Mouse (Mus musculus) kidney, postnatal 25 days (tissue): ENCODE results near the gene Mindy1.

Experiments
- DNase-seq, 2 experiments: peaks; one replicate each; pipeline ENCODE4 v3.0.0; 2021; ENCODE audit warnings: mixed read lengths in 2 of 2

The Mindy1 gene

GRCm38 (mm10) chr3:95281216-95282126 is at the start of gene Mindy1, which contains the start of gene Prune1:
Gene Mindy1 (plus strand): TSS chr3:95281345.
Gene Prune1 (minus strand): TSS chr3:95282076.
- peak; percentile 99 for DNase-seq

DNA sequence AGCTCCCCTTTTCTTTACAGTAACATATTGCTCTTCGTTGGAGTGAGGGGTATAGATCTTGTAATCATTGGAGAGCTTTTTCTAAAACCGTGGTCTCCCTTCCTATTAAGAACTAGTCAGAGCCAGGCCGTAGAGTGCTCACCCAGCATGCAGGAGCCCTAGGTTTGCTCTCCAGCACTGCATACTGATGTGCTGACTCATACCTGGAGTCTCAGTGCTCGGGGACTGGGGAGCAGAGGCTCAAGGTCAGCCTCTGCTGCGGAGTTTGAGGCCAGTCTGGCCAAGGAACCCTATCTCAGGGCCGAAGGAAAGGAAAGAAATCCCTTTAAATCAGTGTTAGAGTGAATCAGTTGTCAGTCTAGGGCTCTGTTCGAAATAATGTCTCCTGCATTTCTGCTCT is 48.4 kb upstream of the Mindy1 start:
- DNase-seq: peak; percentile 60 to 84

DNA sequence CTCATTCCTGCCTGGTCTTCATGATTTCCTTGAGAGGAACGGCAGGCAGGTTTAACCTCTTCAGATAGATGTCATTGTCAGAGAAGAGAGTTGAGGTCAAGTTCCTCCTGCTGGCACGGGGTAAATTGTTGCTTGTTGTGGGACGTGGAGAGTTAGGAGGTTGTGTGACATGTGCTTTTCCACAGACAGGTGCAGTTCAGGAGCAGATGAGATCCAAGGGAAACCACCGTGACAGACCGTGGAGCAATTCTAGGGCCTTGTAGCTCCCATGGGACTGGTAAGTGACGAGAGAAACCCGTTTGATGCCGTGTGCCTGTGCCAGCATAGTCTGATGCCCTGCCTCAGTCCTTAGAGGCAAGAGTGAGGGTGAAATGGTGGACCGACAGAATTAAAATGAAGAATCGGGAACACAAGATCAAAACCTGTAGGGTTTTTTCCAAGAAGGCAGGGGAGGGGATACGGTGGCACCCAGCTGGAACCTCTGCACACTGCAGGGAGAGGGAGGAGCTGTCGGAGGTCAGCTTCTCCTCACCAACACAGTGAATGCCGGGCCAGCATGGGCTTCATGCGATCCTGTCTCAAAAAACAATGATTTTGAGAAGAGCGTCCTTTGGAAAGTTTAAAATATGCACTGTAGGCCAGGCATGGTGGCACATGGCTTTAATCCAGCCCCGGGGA is 47.7 kb upstream of the Mindy1 start:
- DNase-seq: peak; percentile 40 to 69

GRCm38 (mm10) chr3:95235386-95236301 is 45.5 kb upstream of the Mindy1 start:
- DNase-seq: peak in 1 of 2 experiments; percentile 58

- no peak for DNase-seq
Measured at GRCm38 (mm10) chr3:95237541-95238099, 43.5 kb upstream of the Mindy1 start.

GRCm38 (mm10) chr3:95239022-95239421 is 42.1 kb upstream of the Mindy1 start:
- no peak for DNase-seq

GRCm38 (mm10) chr3:95239971-95240370 is 41.2 kb upstream of the Mindy1 start:
- peak; percentile 29 to 41 for DNase-seq

GRCm38 (mm10) chr3:95240900-95241299 is 40.2 kb upstream of the Mindy1 start:
- peak in 1 of 2 experiments; percentile 57 for DNase-seq

DNA sequence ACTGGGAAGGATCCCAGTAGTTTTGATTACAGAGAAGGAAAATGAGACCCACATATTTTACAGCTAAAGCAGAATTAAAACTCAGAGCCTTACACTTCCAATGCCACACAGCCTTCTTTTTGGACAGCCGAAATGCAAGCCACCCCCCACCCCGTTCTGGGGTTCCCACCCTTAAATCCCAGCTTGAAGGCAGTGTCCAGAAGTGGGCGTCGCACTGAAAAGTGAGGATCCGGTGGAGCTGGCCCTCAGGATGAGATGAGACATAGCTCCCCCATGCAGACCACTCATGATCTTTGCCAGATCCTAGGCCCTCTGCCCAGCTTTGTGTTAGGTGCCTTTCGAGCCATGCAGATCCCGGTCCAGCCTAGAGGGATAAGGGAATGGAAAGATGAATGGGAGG is 39.6 kb upstream of the Mindy1 start, which contains the start of gene Gm128:
Gm128 (minus strand) TSS at position 101 of the 400 bp plus-strand sequence.
- DNase-seq: no peak

DNA sequence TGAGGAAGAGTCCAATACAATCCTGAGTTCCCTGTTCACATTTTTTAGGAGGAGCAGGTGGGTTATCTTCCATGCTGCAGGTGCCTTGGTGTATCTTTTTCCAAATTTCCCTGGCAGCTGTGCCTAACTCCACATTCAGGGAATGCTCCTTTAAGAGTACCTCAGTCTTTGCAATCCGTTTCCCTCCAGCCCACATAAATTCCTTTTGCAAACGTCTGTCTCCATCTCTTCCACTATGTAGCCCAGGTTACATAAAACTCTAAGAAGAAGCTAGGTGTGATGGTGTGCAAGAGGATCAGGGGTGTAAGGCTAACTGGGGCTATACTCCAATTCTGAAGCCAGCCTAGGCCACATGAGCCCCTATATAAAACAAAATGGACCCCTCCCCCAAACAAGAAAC is 38.1 kb upstream of the Mindy1 start:
- no peak for DNase-seq

DNA sequence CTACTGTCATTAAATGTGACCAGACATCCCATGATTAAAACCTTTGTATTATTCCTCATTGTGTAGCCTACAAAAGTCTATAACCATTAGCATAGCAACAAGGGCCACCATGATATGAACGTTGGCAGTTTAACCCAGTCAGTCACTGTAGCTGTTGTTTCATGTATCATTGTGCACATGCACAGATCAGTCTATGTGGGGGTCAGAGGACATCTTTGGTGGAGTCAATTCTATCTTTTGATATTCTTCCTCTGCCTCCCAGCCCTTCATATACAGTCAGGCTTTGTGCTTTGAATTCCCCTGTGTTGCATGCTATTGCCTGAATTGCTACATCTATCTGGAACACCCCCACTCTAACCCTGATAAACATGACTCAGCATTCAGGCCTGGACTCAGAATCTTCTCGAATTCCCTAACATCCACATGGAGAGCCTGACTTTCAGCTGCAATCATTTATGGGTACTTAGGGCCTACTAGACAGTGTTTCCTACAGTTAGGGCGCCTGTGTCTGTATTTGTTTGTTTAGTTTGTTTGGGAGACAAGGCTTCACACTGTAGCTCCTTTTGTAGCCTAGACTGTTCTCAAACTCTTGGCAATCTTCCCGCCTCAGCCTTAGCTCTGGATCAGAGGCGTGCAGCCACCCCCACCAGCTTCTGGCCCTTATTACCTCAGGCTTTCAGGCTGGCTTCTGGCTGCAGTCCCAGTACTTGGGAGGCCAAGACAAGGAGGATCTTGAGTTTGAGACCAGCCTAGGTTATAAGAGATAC is 34.5 kb upstream of the Mindy1 start:
- peak; percentile 58 to 71 for DNase-seq

- DNase-seq: no peak
Measured at GRCm38 (mm10) chr3:95247660-95248336, 33.3 kb upstream of the Mindy1 start.

GRCm38 (mm10) chr3:95250361-95250760 is 30.8 kb upstream of the Mindy1 start:
- no peak for DNase-seq

DNA sequence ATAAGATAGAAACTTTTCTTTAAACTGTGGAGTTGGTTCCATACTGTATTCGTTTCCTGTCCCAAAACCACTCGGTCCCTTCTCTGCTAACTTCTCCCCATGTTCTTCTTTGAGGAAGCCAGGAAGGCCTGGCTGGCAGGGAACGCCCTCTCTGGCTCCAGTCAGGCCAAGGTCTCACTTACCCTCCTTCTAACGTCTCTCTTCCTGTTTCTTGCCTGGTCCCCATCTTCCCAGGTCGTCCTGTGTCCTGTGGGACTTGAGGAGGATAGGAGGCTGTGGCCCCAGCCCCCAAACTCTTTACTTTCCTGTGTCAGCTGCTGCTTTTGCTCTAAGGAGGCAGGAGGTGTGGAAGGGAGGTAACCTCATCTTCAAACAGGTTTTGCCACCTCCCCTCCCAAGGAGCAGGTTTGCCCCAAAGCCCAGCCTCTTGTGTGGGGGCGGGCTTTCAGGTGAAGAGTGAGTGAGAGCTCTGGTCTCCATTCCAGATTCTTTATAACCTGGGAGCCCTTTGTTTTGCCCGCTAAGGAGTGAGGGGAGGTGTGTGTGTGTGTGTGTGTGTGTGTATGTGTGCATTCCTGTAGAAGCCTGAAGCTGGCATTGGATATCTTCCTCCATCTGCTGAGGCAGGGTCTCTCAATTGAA is 30.2 kb upstream of the Mindy1 start, which contains the start of gene Bnipl:
Bnipl (minus strand) TSS at position 411 of the 642 bp plus-strand sequence.
- no peak for DNase-seq

- peak; percentile 28 to 74 for DNase-seq
Measured at GRCm38 (mm10) chr3:95256931-95257330, 24.2 kb upstream of the Mindy1 start.

DNA sequence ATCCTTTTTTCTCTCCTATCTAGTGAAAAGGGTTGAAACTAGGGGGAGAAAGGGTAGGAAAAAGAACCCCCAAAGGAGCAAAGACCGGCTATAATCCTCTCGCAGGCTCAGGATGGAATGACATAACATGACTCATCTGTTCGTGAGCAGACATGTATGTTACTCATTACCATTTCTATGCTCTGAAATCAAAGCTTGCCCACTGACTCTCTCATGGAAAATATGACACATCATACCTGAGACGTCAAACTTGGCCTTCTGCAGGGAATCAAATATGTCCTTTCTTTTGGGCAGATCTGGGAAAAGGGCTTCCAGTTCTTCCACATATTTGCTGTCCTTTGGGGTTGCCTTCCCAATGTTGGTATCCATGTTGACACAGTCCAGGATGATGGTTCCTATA is 19.2 kb upstream of the Mindy1 start:
- no peak for DNase-seq

GRCm38 (mm10) chr3:95263089-95263739 is 17.9 kb upstream of the Mindy1 start:
- peak; percentile 93 to 94 for DNase-seq

DNA sequence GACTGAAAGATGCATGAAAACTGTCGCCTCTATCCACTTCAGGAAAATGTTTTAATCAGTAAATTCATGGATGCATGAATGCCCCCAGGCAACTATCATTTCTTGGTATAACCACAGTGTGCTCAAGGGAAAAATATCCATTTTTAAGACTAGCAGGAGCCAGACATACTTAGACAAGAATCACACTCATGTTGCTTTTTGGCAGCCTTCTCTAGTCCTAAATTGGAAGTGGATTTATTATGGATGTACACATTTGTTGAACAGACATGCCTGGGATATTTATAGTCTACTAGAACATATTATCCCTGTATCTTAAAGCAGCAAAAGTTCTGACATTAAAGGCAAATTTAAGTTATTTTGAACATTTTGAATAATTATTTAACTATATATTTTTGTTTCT is 16.4 kb upstream of the Mindy1 start:
- DNase-seq: no peak

DNA sequence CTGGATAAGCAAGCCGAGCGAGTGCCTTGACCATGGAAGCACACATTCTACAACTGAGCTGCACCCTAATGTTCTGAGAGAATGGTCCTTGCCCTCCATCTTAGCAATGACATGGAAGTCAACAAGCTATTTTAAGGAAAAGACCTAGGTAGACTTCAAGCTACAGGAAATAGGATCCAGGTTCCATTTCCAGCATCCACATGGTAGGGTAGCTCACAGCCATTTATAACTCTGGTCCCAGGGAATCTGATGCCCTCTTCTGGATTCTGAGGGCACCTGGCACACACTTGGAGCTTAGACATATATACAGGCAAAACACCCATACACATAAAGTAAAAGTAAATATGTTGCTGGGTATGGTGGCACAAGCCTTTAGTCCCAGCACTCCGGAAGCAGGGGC is 15.1 kb upstream of the Mindy1 start:
- no peak for DNase-seq

- peak; percentile 43 to 67 for DNase-seq
Measured at GRCm38 (mm10) chr3:95267855-95268254, 13.3 kb upstream of the Mindy1 start.
